Mouse (Mus musculus): Measurements from ENCODE around the gene Mrps11. TPM values are rescaled to one million over a fixed set of nuclear protein-coding genes. Genes with fewer than 3 reads are reported as not detected.
A peak's percentile ranks its signal among the peaks of the same experiment; 100 is the strongest.

Mrps11 gene
- total RNA-seq, 4 experiments from 2014 or later, result 36.2 to 45.6 (median 42.1) TPM

DNA sequence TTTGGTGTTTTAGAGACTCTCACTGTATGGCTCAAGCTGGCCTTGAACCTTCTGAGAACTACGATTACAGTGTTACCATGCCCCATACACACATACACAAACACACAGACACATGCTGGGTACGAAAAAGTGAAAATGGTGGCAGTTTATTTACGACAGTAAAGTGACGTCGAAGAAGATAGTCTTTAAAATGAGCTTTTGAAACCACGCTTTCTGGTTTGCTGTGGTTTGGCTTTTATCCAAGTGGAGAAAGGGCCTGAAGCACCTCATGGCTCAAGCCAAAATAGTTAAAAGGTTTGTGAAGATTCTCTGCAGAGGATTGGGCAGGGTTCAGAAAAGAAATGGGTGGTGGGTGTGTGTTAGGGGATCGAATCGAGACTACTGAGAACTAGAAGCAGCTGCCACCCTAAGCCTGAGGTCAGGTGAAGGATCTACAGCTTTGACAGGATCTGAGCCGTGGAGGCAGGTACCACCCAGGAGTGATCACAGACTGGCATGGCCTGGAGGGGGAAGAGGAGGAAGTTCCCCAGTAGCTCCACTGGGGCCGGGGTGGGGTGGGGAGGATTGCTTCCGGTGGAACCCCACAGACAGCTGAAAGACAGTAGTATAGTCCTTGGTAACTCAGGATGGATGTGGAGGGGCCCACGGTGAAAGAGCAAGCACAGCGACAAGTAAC lies 11.1 kb downstream of the Mrps11 start:
- no peak for DNase-seq (ENCODE audit: low spot score in 2 of 2)

DNA sequence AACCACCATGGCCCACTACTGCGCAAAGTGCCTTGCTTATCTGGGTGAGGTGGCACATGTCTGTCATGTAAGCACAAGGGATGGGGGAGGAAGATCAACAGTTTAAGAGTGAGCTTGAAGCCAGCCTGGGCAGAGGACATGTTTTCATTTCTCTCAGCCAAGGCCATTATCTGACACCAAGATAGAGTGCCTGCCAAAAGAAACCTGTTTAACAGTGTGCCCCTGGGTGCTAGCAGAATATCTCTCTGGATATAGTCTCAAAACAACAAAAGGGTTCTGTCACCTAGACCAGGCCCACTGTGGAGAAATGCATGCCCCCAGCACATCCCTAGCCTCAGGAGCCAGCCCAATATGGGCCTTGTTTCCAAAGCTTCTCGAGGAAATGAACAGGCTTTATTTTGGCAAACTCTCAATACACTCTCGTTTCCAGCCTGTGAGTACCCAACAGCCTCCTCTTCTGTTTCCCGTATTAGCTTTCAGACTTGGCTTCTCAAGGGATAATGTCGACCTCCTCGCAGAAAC lies 11.7 kb downstream of the Mrps11 start:
- DNase-seq (ENCODE audit: low spot score in 2 of 2), result no peak

DNA sequence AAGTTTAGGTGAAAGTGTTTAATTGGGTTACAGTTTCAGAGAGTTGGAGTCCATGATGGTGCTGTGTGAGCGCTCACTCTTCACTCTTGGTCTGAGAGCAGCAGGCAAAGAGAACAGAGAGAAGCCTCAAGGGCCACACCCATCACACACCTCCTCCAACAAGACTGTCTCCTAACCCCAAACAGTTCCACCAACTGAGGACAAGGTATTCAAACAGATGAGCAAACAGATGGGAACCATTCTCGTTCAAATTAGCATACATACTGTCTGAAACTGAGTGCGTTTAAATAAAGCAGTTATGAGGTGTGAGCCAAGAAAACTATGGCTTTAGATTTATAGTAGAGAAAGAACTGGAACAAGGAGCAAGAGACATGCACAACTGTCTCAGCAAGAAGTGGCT lies 13.7 kb downstream of the Mrps11 start:
- DNase-seq (ENCODE audit: low spot score in 2 of 2), result no peak

DNA sequence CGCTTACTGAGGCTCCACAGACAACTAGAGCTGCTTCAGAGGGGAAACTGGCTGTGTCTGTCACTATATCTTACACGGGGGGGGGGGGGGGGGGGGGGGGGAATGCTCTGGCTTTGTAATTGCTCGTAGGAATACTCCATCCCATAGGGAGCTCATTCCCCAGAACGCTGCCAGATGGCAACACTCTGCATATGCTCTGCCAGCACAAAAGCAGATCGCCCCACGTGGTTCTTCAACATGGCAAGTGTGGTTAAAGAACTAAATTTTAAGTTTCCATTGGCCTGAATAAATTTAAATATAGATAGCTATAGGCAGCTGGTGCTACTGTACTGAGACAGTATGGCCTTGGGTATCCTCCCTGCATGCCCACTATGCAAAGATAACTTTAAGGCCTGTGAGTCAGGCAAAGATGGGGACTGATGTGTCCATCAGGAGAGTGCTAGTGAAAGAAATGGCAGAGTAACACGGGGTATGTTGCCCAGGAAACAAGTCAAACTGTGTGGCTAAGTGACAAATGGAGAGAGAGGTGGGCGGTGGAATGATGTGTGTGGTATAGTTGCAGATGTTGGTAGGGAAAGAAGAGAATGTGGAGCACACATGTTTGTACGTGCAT lies 15.0 kb downstream of the Mrps11 start:
- DNase-seq (ENCODE audit: low spot score in 2 of 2), result peak; percentile 71 to 79

DNA sequence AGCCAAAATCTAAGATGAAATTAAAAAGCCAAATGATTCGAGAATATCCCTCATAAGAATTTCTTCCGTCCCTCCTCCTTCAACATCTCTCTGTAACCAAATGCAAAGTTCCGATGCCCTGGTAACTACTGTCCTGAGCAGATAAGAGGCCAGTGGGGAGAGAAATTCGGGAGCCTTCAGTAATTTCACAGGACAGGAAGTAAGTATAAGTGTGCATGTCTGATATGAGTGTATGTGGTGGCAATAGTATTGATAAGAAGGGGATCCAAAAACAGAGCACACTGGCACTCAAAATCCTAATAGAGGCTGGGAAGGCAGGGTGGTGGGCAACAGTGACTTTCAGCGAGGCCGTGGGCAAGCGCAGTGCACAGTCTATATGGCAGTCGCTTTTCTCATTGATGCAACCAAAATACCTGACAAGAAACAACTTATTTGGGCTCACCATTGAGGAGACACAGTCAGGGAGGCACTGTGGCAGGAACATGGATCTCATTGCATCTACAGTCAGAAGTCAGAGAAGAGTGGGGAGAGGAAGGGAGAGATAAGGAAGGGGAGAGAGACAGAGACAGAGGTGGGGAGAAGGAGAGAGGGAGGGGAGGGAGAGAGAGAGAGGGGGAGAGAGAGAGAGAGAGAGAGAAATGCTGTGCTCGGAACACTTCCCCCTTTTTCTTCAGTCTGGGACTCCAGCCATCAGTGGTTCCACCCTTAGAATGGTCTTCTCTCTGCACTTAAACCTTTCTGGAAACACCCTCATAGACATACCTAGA lies 17.0 kb downstream of the Mrps11 start:
- no peak for DNase-seq (ENCODE audit: low spot score in 2 of 2)

DNA sequence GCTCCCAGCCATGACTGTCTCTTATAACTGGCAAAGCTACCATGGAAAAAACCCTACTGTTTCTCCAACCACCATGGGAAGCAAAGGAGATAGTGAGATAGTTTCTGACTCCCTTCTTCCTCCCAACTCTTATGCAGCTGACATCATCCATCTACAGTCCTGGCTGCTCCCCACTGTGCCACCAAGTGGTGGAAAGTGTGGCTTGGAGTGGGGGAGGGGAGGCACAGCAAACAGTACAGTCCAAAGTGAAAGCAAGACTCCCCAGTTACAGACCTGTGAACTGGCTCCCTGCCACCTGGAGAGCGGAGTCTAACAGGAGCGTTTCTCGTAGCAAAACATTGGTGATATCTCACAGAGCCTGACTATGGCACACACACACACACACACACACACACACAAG lies 20.9 kb downstream of the Mrps11 start:
- no peak for DNase-seq (ENCODE audit: low spot score in 2 of 2)

DNA sequence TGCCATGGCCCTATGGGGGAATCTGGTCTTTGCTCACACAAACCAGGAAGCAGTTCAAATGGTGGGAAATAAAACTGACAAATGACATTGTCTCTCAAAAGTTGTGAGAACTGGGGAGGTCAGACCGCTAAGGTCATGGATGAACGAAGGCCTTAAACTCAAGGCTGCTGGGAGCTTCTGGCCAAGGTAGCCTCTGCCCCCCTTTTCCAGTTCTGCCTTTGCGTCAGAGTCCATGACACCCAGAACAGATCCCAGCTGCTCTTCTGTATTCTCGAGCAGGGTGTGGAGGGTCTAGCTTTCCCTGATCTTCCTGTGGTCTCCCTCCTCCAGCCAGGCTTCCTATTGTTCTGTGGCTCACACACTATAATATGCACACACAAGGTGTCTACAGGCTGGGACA lies 24.3 kb downstream of the Mrps11 start:
- DNase-seq (ENCODE audit: low spot score in 2 of 2), result no peak

DNA sequence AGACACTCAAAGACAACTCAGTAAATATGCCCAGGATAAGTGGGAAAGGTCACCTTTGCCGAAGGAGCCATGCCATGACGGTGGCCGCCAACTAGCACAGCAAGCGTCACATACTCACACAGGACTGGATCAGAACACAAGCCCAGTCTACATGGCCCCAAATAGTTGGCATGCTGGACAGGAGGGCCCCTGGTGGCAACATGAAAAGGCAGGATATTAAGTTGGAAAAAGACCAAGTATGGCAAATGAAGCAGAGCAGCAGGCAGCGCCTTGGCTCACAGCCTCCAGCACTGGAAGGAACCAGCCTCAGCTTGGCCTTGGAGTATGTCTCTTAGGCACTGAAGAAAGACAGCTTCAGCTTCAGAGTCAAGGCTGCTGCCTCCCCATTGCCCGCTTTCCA lies 30.9 kb downstream of the Mrps11 start:
- no peak for DNase-seq (ENCODE audit: low spot score in 2 of 2)

DNA sequence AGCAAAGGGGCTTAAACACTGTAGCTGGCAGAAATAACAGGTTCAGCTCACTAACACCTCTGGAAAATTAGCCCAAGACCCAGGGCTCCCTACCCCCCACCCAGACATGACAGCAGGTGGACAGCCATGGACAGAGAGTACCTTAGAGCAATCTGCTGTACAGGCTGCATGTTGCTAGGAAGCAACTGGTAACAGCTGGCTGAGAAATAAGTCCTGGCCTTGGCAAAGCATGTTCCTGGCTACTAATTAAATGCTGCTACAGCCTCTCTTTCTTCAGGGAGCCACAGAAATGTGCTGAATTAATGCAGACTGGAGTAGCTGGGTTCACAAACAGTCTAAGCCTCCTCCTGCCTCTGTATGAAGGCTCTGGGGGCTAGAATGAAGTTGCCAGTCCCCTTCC lies 31.8 kb downstream of the Mrps11 start:
- DNase-seq (ENCODE audit: low spot score in 2 of 2), result no peak

DNA sequence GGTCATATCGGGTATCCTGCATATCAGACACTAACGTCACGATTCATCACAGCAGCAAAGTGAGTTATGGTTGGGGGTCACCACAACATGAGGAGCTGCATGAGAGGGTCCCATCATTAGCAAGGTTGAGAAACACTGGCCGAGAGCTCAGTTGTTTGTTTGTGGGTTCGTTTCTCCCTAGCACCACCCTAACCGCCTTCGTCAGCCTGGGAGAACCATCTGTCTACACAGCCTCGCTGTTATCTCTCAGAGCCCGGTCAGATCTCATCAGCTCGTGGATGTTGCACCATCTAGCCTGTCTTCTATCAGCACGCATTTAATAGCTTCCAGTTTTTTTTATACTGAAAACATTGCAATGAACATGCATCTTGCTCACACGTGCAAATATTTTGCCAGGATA lies 35.4 kb downstream of the Mrps11 start:
- DNase-seq (ENCODE audit: low spot score in 2 of 2), result no peak

DNA sequence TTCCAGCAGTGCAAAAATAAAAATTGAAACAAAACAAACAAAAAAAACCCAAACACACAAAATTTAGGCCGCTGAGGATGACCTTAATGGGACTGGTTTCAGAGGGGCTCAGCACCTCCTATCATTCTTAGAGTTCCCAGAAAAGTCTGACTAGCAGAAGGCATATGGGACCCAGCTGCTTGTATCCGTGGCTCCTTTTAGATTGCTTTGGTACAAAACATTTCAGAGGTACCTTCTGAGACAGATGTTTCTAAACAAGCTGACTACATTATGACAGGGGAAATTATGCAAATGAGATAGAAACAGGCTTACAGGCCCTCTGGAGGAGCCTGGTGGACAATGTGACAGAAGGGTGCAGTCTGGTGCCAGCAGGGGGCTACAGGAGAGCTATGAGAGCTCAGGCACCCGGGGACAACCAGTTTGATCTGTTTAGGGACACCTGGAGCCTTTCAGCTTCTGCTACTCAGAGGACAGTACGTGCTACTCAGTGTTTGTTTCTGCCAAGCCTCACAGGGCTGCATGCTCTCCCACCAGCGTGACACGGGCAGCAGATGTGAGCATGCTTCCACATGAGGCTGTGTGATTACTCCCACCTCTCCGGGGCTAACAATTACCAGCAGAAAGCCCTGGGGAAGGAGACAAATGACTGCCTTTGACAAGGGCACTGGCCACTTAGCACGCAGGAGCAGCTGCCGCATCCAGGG lies 43.9 kb downstream of the Mrps11 start:
- DNase-seq (ENCODE audit: low spot score in 2 of 2), result peak in 1 of 2 experiments; percentile 21

DNA sequence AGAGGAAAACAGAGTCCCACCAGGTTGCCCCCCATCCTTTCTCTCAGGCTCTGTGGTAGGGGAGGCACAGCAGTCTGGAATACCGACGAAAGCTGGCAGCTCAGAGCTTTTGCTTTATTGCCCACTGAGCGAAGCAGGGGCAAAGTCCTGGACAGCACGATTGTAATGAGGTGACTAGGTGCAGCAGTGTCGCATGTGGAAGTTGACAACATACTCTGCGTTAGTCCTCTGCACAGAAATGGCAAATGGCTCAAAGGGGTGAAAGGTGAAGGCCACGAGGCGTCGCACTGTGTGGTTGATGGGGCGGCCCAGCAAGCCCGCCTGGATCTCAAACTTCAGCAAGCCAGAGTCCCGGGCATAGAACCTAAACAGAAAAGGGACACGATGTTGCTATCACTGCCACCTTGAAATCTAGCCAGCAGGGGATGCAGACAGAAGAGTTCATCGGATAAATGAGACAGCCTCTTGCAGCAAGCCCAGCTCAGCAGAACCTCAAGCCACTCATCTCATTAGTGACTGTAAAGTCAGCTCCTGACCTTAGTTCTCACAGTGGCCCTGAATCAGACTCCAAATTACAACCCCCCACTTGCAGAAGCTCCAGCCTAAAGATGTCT lies 44.9 kb downstream of the Mrps11 start:
- DNase-seq (ENCODE audit: low spot score in 2 of 2), result no peak

DNA sequence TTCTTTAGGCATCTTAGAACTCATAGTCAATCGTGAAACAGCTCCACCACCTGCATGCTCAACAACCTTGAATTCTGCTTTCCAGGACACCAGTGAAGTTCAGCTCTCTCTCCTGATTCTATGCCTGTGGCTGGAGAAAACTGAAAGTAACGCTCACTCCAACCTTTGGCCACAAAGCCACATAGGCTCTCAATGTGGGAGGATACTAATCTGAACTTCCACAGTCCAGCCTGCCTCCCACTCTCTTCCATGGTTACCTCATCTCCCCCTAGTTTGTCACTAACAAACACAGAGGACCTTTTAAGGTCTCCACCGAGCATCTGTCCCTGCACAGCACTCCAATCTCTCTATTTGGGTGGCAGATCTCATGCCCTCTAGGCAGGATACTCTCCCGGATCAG lies 52.7 kb downstream of the Mrps11 start:
- no peak for DNase-seq (ENCODE audit: low spot score in 2 of 2)

DNA sequence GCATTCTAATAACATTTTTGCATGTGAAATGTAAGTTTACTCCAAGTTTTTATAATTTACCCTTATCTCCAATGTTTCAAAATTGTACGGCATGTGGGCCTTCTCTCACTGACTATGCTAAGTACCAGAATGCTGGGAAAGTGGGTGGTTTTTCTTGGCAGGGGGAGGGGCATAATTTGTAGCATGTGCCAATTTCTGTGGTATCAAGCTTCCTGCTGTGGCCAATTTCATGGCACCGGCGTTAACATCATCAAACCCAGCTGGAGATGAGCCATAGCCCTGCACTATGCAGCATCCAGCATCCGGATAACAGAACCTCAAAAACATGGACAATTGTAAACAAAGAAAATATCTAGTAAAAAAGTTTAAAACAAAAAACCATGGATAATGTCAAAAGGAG lies 54.3 kb downstream of the Mrps11 start:
- DNase-seq (ENCODE audit: low spot score in 2 of 2), result no peak

DNA sequence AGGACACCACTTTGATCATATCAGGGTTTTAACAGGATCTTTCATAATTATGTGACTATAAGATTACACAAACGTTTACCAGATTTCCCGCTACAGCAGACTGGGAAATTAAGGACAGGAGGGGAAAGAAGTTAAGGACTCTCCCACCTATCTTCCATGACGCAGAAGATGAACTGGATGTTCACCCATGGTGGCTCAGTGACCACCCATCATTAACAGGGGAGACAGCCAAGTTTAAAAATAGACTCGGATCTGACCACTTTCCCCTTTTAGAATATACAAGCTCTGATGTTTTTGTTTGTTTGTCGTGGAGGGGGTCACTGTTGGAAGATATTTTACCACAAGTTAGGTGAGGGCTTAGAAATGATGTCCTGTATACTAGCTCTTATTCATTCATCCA lies 58.7 kb downstream of the Mrps11 start:
- DNase-seq (ENCODE audit: low spot score in 2 of 2), result no peak

Other genes starting within 250 kb of the Mrps11 start
- 100 to 1,000 TPM; 175 to 215 (median 192) TPM for gene Ntrk3, start 45.1 kb upstream of the Mrps11 start, total RNA-seq (2022)
- gene Mrpl46, start 412 bp downstream of the Mrps11 start, total RNA-seq (2022), result 10 to 100 TPM; 24.8 to 33.6 (median 30.3) TPM
- 1 to 10 TPM; 5.6 to 8.3 (median 6.5) TPM for gene Det1, start 64.1 kb downstream of the Mrps11 start, total RNA-seq (2022)
- 10 to 100 TPM; 17.8 to 23.3 (median 21.7) TPM for gene Aen, start 112.7 kb downstream of the Mrps11 start, total RNA-seq (2022)
- 1 to 10 TPM in 2 of 4 experiments, under 1 TPM in 1, not detected in 1; 0.83 to 1.4 (median 1.0) TPM for gene Isg20, start 130.3 kb downstream of the Mrps11 start, total RNA-seq (2022)